Mouse (Mus musculus) central nervous system, embryonic 11.5 days (tissue): ENCODE data around the gene Naaa. TPM values are rescaled to one million over a fixed set of nuclear protein-coding genes. Genes with fewer than 3 reads are reported as not detected.

Experiments used
- polyA plus RNA-seq: library from polyadenylated mRNA; depleted of rRNA; stranded (reverse); fragments of >200 nt; gene quantifications from 2 replicates; pipeline ENCODE4 v1.2.3, GENCODE M21; 2012; rRNA removed

Gene Naaa
- polyA plus RNA-seq = 4.7 and 5.2 TPM in 2 replicates

DNA sequence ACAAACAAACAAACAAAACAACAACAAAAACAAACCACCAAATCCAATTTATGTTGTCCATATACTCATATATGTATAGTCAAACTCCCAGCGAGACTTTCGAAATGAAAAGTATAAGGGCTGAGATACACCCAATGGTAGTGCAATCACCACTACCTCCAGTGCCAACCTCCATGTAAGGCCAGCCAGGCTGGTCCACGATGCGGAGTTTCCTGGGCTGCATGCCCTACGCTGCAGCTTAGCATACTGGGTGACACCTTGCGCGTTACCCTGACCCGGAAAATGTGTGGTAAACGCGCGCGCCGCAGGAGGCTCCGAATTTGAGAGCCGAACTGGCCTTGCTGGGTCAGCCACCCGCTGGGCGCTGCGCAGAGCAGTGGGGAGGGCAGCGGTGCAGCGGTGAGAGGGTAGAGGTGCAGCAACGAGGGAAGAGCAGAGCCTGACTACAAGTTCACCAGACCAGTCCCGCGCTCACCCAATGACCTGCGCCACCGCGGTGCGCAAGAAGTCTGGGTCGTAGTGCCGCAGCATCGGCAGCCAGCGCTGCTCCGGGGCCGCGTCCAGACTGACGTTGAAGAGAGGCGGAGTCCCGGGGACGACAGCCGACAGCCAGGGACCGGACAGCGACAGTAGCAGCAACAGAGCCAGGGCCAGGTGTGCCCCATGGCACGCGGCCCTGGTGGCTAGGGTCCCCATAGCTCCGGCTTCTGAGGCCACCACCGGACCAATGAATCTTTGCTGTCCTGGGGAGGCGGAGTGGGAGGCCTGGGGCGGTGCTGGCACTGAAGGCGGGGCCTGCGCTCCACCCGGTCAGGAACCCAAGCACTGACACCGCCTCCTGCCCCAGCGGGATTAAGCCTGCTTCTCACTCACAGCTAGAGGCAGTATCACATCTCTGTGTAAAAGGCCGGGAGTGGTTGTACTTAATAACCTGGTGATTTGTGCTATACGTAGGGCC is at the start of gene Naaa:
TSS of gene Naaa (minus strand) at position 734 of the 958 bp plus-strand sequence.

DNA sequence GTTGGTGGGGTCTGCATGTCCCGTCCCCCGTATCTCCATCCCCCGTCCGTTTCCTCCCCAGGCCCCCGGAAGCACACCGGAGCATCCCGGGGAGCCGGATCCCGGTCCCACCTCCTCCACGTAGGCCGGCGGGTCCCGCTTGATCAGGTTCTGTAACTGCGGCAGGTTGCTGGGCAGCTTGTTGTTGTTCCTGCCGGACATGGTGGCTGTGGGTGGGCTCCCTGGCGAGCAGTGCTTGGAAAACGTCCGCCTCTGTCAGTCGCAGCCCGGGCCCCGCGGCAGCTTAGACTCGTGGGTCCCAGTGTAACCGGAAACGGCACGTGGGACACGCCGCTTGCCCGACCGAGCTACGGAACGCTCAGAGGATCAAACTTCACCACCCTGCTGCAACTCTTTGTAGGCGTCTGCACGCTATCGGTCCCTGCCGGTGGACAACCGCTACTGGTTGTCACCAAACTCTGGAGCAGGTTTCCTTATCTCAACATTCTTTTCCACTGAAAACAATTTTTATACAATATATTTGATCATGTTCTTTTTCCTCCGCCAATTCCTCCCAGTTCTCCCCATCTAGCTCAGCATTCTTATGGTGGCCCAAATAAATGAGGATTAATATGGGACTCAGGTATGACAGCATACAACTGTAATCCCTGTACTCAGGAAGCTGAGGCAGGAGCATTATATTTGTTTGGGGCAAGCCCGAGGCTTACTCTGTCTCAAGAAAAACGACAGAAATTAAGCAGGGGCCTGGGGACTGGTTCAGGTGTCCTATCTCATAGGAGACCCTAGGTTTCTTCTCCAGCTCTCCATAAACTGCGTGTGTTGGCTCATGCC is 31.9 kb upstream of the Naaa start, which contains the start of gene Sdad1:
TSS of gene Sdad1 (minus strand) at position 799 of the 831 bp plus-strand sequence.

DNA sequence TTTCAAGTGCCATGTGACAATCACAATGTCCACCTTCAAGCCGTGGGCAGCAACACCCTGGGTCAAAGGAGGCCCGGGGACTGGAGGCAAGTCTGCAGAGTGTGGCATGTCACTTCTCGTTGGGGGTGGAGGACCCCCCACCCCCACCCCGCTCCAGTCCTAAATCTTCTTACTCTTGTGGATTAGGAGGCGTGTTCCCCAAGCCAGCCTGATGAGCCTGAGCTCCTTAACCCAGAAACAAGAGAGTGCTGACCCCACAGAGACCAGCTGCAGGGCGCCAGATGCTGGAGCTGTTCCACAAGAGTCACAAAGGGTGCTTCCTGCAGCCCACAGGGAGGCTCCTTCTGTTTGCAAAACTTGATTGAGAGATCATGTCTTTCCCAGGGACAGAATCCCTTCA is 21.8 kb downstream of the Naaa start, which contains the start of gene Ppef2:
TSS of gene Ppef2 (minus strand) at position 61 of the 400 bp plus-strand sequence.

DNA sequence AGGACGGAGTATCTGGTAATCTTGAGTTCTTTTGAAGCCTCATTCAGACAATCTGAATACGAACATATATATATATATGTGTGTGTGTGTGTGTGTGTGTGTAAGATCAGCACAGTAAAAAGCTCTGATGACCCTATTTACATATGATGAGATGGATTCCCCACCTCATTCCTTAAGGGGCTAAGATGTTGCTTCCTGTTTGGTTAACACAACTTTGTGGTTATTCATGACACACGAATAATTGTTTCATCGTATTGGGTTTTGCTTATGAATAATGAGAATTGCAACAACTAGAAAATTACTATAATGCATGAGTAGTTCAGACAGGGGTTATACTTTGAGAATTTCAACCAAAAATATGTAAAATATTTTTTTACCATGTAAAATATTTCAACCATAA is 62.7 kb downstream of the Naaa start, which contains the start of gene U90926:
TSS of gene U90926 (minus strand) at position 101 of the 400 bp plus-strand sequence.

Other genes with a start within 250 kb of the Naaa start
- 0.16 and 0.51 TPM in 2 replicates for gene Cdkl2, start 234.3 kb downstream of the Naaa start, polyA plus RNA-seq
- gene G3bp2, start 194.5 kb downstream of the Naaa start, polyA plus RNA-seq = 133 and 284 TPM in 2 replicates
- gene Uso1, start 140.2 kb downstream of the Naaa start, polyA plus RNA-seq = 46.0 and 46.9 TPM in 2 replicates
- not detected in 2 replicates for gene U90926, start 62.8 kb downstream of the Naaa start, polyA plus RNA-seq
- gene Ppef2, start 21.9 kb downstream of the Naaa start, polyA plus RNA-seq = 0.46 and 0.68 TPM in 2 replicates
- gene Sdad1, start 32.3 kb upstream of the Naaa start, polyA plus RNA-seq = 29.8 and 30.7 TPM in 2 replicates
- not detected in 2 replicates for gene Cxcl9, start 49.9 kb upstream of the Naaa start, polyA plus RNA-seq
- gene Art3, start 53.7 kb upstream of the Naaa start, polyA plus RNA-seq = 2.5 and 4.2 TPM in 2 replicates
- 0.63 and 0.65 TPM in 2 replicates for gene Cxcl10, start 70.7 kb upstream of the Naaa start, polyA plus RNA-seq
- 46.9 and 62.7 TPM in 2 replicates for gene Nup54, start 157.0 kb upstream of the Naaa start, polyA plus RNA-seq
- 29.1 and 30.3 TPM in 2 replicates for gene Scarb2, start 228.7 kb upstream of the Naaa start, polyA plus RNA-seq